Mouse (Mus musculus) right cerebral cortex, postnatal 25 days (tissue): ENCODE results near the gene Uimc1.

Experiments used
- DNase-seq: peaks from one replicate; pipeline ENCODE4 v3.0.0; 2022

Gene Uimc1

GRCm38 (mm10) chr13:54988181-54988760 lies 111.8 kb downstream of the Uimc1 start:
- DNase-seq, result no peak

- DNase-seq, result no peak
These were observed 112.7 kb downstream of the Uimc1 start for GRCm38 (mm10) chr13:54987405-54987804.

DNA sequence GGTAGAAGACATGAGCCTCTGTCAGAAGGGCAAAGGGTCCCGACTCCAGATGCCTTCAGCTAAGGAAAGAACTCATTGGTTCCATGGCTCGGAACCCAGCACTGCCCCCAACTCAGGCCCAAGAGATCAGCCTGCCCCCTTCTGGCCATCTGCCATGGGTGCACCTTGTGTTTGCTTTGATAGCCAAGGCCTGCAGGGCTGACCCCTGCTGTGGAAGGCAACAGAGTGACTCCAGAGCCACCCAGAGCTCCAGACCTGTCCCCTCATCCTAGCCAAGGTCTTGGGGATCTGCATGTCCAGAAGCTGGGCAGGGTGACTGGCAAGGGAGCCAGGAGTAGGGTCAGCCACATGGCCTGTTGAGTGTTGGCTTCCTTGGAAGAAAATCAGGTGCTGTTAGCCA lies 116.5 kb downstream of the Uimc1 start:
- no peak for DNase-seq

GRCm38 (mm10) chr13:54983001-54983400 lies 117.1 kb downstream of the Uimc1 start:
- no peak for DNase-seq

GRCm38 (mm10) chr13:54980957-54981356 lies 119.1 kb downstream of the Uimc1 start:
- DNase-seq, result no peak

DNA sequence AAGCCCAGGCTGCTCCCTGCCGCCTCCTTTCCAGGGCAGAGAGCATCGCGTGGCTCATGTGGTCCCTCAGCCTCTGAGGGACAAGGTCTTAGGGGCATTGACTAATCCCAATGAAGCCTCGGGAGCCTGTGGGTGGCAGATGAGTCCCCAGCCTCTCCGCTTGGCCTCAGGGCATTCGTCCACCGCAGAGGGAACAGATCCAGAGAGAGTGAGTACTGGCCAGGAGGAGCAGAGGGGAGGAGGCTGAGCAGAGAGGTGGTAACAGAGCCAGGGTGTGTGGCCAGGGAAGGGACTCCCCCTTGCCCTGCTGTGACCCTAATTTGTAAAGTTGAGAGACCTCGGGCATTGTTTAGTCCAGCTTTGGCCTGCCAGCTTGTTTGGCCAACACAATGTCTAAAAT lies 121.3 kb downstream of the Uimc1 start:
- no peak for DNase-seq
